Mouse (Mus musculus) ovary, postnatal 36 days (tissue): ENCODE data around the gene Hrc.

Experiments
- DNase-seq: peaks from one replicate; pipeline ENCODE4 v3.0.0; 2022; ENCODE audit warnings: low spot score, mixed read lengths

Gene Hrc

DNA sequence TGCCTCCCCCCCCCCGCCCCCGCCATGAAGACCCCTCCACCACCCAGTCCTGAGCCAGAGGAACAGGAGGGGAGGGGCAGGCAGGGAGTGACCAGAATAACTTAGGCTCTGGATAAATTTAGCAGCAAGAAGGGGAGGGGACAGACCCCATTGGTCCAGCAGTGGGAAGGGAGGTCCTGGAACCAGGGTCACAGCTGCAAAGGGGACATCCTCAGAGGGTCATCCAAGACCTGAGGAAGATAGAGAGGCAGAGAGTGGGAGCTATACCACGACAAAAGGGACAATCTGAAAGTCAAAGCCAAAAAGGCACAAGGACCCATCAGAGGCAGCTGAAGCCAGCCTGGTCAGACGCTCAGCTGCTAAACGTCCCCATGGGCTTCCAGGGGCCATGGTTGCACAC lies at the start of gene Hrc:
TSS of gene Hrc (plus strand) at position 235 of the 400 bp plus-strand sequence.
- no peak for DNase-seq

- no peak for DNase-seq
Observed at GRCm38 (mm10) chr7:45286486-45286885, 48.6 kb upstream of the Hrc start.

DNA sequence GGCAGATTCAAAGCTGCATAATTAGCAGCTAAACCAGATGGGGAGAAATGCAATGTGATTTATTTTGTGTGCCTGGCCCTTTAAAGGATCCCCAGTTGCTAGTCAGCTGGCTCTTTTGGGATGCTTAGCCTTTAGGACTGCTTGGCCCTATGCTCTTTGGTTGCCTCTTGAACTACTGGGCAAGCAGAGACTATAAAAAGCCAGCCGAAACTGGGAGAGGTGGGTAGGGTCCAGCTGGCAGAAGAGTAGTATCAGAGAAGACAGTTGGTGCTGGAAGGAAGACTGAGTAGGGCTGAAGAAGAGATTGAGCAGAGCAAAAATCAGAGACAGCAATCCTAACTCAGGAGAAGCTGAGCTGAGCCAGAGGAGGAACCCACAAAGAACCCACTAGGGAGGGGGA lies 38.5 kb upstream of the Hrc start:
- DNase-seq, result no peak

DNA sequence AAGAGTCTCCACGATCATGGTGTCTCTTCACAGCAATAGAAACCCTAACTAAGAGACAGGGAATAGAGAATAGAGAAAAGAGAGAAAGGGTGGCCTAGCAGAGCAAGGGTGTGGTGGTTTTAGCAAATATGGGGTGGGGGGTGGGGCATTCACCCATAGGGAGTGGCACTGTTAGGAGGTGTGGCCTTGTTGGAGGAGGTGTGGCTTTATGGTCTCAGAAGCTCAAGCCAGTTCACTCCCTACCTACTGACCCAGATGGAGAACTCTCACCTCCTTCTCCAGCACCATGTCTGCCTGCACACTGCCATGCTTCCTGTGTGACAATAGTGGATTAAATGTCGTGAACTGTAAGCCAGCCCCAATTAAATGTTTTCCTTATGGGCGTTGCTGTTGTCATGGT lies 37.5 kb upstream of the Hrc start:
- no peak for DNase-seq

DNA sequence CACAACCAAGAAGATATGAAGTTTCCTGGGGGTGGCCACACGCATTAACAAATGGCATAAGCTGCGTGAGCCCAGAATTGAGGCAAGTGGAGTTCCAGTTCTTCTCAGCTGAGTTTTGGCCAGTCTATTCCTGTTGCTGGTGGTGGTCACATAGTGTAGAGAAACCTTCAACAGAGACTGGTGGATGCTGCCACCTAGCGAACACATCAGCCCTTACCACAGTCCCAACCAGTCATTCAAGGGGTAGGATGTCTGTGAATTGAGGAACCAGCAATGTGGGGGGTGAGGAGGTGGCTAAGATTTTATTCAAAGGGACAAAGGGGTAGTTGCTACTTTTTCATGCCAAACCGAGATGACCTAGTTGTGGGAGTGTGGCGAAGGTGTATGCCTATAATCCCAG lies 35.3 kb upstream of the Hrc start:
- DNase-seq, result peak; percentile 51

- peak; percentile 74 for DNase-seq
Observed at GRCm38 (mm10) chr7:45300270-45300669, 34.8 kb upstream of the Hrc start.

DNA sequence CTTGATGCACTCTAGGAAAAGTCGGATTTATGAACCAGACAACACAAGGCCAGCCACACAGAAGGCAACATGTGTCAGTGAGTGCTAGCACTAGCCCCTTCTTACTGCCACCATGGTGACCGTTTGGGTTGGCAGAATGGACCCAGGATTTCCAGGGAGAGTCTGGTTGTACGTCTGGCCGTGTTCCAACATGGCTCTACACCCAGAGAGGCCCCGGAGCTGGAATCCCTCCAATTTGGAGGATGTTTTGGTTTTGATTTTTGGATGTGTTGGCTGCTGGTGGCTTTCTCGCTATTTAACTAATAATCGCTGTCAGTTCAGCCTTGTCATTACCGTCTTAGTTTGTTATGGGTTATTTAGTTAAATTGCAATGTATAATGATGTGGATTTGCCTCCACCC lies 32.5 kb upstream of the Hrc start:
- no peak for DNase-seq

DNA sequence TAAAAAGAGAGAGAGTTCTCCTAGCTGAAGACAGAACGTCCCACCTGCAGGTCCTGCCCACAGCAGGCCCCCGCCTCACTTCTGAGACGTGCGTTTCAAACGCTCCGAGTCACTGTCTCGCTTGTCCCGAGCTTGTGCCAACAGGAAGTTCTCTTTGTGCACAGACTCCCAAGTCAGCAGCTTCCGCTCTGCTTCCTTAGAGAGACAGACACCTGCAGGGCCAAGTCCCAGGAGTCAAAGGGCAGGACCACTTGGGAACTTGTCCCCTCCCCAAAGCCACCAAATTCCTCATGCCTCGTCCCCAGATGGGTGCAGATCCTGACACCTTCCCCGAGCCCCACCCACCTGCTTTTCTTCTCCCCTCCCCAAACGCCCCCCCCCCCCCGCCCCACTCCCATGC lies 30.2 kb upstream of the Hrc start:
- DNase-seq, result no peak

DNA sequence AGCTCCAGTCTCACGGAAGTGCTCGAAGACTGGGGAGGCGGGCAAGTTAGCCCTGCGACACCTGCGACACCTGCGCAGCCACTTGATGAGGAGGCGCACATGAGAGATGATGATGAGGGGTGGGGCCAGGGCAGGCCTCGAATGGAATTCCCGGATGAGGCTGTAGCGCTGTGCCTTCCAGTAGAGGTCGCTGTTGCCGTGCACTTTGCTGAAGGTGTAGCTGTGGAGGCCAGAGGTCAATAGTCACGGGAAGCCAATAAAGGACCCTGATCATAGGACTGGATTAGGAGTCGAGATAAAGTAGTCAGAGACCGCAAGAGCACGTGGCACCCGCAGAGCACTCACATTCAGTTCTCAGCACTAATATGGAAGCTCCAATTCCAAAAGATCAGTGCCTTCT lies 29.8 kb upstream of the Hrc start:
- peak; percentile 59 for DNase-seq

DNA sequence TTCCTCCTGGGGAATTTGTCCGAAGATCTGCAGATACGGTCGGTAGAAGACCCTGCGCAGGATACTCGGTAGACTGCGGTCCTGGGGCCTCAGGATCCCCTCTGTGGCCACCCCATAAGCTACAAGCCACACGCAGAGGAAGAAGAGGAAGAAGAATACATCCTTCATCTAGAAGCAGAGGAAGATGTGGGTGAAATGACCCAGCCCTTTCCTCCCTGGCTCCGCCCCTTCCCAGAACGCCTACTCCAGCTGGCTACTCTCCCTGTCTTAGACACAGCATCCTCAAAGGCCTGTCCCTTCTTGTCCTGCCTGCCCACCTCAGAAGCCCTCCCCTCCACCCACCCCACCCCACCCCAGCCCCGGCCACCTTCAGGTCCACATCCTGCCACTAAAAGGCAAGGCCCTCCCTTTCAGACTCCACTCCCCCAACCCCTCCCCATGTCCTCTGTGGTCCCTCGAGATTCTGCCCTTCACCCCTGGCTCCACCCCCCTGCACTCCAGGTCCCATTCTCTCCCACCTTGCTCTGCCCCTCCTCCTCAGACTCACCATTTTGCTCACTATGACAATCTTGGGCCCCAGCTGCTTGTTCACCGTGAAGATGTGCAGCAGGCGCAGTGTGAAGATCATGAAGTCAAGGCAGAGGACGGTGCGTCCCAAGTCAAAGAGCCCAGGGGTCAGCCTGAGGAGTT lies 26.4 kb upstream of the Hrc start:
- DNase-seq, result no peak

DNA sequence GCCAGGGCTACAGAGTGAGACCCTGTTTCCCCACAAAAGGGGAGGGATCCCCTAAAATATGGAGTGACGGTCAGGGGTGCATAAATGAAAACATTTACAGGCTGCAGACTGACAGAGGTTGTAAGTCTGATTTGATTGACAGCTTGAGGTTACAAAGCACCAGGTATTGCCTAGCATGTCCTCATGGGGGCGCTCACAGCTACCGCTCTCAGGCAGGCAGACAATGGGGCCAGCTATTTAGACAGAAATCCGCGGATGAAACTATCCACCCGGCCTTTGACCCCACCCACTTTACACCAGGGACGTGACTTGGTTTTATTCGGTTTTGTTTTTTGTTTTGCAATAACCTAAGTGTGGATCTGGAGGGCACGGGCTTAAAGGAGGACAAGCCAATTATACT lies 25.6 kb upstream of the Hrc start:
- DNase-seq, result peak; percentile 62

DNA sequence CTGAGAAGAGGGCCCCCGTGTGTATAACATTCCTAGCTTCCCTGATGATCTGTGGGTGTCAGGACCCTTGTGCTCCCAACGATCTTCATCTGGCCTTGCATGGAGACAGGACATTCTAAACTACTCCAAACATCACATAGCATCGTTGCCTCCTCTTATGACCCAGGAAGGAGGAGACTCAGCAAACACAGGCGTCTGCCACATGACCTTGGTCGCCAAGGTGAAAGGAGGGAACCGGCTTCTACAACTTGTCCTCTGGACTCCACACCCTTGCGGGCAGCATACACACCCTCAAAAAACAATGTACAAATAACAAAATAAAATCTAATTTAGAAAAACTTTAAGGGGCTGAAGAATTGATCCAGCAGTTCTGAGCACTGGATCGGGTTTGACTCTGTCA lies 23.1 kb upstream of the Hrc start:
- DNase-seq, result peak; percentile 49

DNA sequence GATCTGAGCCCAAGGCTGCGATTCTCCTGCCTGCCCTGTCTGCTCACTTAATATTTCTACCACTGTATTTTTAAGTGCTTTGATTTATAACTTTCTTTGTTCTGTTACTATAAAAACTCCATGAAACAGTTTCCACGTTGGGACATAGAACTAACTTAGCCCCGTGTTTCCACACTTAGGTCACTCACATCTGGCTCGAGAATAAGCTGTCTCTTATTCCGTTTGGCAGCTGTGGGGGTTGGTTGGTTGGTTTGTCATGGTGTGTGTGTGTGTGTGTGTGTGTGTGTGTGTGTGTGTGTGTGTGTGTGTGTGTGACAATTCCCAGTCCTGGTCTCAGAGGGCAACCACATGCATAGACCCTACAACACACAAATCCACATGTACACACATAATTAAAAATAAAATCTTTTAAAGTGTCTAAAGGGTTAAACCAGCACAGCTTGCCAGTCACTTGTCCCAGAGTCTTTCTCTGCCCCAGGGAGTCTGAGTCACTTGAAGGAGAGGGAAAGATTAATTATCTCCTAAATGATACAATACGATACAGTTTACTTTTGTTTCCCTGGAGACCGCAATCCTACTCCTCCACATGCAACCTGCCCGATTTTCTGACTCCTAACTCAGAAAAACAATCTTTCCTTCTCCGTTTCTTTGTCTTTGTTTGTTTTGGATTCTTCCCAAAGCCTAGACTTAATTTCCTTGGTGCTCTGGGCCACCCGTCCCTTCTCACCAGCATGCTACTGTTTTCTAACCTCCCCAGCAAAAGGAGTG lies 22.2 kb upstream of the Hrc start:
- DNase-seq, result no peak

DNA sequence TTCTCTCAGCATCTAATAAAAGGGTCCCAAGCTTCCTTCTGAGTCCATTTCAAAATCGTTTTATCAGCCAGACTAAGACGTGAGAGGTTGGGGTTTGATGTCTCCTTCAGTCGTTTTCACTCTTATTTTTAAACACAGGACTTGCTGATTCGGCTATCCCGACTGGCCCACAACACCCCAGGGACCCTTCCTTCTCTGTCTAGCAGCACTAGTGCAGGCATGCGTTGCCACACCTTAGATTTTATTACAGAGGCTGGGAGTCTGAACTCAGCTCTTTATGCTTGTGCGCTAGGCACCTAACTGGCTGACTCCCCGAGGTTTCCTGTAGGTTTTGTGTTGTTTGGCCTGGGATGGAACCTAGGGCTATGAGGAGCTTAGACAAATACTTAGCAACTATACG lies 21.6 kb upstream of the Hrc start:
- DNase-seq, result no peak

DNA sequence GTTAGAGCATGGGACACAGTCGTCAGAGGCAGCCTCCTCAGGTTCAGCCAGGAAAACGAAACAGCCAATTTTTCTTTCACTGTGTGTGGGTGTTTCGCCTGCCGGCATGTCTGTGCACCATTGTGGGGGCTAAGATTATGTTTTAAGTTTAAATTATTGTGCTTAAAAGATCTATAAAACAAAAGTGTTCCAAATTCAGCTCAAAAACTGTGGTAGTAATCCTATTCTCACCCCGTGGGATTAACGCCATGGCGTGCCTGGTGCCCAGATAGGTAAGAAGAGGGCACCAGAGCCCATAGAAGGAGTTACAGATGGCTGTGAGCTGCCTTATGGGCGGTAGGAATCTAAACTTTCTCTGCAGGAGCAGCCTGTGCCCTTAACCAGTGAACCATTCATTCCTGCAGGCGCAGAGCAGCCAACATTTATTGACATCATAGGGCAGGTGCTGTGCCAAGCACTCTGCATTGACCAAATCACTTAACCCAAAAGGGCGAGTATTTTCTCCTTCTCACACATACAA lies 19.8 kb upstream of the Hrc start:
- no peak for DNase-seq

- DNase-seq, result no peak
Observed at GRCm38 (mm10) chr7:45316536-45316935, 18.6 kb upstream of the Hrc start.

GRCm38 (mm10) chr7:45322245-45322644 lies 12.8 kb upstream of the Hrc start:
- DNase-seq, result no peak

DNA sequence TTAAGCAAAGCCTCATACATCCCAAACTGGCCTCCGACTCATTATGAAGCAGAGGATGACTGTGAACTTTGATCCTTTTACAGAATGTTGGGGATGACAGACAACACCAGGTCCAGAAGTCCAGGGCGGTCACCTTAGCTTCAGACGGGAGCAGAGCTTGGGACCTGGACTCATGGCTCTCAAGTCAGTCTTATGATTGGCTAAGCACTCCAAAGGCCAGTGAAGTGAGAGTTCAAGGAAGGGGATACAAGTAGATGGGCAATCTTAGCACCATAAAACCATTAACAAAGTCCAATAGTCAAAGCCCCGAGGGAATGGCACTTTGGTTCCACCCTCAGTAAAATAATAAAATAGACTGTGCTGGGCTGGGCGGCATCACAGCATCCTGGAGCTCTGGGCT lies 12.0 kb upstream of the Hrc start:
- DNase-seq, result no peak

DNA sequence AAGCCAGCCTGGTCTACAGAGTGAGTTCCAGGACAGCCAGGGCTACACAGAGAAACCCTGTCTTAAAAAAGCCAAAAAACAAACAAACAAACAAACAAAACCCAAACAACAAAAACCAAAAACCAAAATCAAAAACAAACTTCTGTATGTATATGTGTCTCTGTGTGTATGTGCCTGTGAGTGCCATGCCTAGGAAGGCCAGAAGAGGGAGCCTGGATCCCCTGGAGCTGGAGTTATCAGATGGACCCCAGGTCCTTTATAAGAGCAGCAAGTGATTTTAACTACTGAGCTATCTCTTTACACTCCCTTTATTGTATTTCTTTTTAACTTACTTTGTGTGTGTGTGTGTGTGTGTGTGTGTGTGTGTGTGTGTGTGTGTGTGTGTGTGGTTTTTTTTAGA lies 9.3 kb upstream of the Hrc start:
- DNase-seq, result no peak

- no peak for DNase-seq
Observed at GRCm38 (mm10) chr7:45328841-45329475, 6.1 kb upstream of the Hrc start.

GRCm38 (mm10) chr7:45331502-45331901 lies 3.6 kb upstream of the Hrc start:
- DNase-seq, result no peak

GRCm38 (mm10) chr7:45332685-45333425 lies 2.2 kb upstream of the Hrc start:
- peak; percentile 61 for DNase-seq
